Mouse (Mus musculus): ENCODE measurements around the gene Gm7030.
A peak's percentile ranks its signal among the peaks of the same experiment; 100 is the strongest.
"Not testable (repeated sequence)": the region's sequence is repeated elsewhere in the genome, so short reads cannot be mapped to it uniquely, and the experiment has no call there.

Gm7030 gene

GRCm38 (mm10) chr17:36082519-36083232, 46.5 kb downstream of the Gm7030 start:
- DNase-seq (ENCODE audit: low spot score), result not testable (repeated sequence)

- DNase-seq (ENCODE audit: low spot score), result not testable (repeated sequence)
These were observed 47.3 kb downstream of the Gm7030 start for GRCm38 (mm10) chr17:36081901-36082300.

DNA sequence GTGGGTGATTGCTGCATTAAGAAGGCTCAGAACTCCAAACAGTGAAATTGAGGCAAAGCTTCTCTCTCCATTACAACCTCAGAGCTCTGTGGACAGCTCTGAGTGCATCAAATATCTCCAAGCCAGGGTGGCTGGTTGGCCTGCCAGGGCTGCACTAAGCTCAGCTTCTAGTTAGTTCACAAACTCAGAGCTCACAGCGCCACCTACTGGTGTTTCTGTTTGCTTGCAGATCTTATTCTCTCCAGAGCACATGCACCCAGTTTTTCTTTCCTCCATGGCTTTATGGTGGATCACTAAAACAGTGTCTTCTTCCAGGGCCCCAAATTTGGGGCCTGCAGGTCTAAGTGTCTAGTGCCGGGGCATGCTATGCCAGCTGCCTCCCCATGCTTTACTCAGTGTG, 68.4 kb downstream of the Gm7030 start:
- peak; percentile 91 for DNase-seq (ENCODE audit: low spot score)

Measured in layer of hippocampus, adult 11-12 months (tissue).